Mouse (Mus musculus) limb, embryonic 14.5 days (tissue): ENCODE data around the gene Gm8094. TPM values are rescaled to one million over a fixed set of nuclear protein-coding genes. Genes with fewer than 3 reads are reported as not detected.

Experiments used
- polyA plus RNA-seq, 2 experiments: library from polyadenylated mRNA; depleted of rRNA in 1 of 2; stranded (reverse) in 1 of 2; unstranded in 1 of 2; fragments of >200 nt; fragmentation: Nextera tagmentation in 1 of 2; extraction: Ambion mirVana in 1 of 2; gene quantifications; 2 replicates each; pipeline versions ENCODE4 v1.2.1 to v1.2.3; 2012 to 2014

The Gm8094 gene
- polyA plus RNA-seq, 2 experiments, result not detected

Other genes starting within 250 kb of the Gm8094 start
- gene Gm21977, start 223.2 kb downstream of the Gm8094 start, polyA plus RNA-seq (2012; rRNA removed), result not detected in 2 replicates
- not detected in 2 replicates for gene Gm21977, start 223.2 kb downstream of the Gm8094 start, polyA plus RNA-seq (2014; fragmentation: Nextera tagmentation; extraction: Ambion mirVana)
- not detected in 2 replicates for gene Gm8082, start 83.0 kb downstream of the Gm8094 start, polyA plus RNA-seq (2012; rRNA removed)
- gene Gm8082, start 83.0 kb downstream of the Gm8094 start, polyA plus RNA-seq (2014; fragmentation: Nextera tagmentation; extraction: Ambion mirVana), result not detected in 2 replicates
- gene Gm10376, start 61.0 kb downstream of the Gm8094 start, polyA plus RNA-seq (2012; rRNA removed), result not detected in 2 replicates
- gene Gm10376, start 61.0 kb downstream of the Gm8094 start, polyA plus RNA-seq (2014; fragmentation: Nextera tagmentation; extraction: Ambion mirVana), result not detected in 2 replicates
- not detected in 2 replicates for gene Gm8104, start 24.0 kb upstream of the Gm8094 start, polyA plus RNA-seq (2012; rRNA removed)
- not detected in 2 replicates for gene Gm8104, start 24.0 kb upstream of the Gm8094 start, polyA plus RNA-seq (2014; fragmentation: Nextera tagmentation; extraction: Ambion mirVana)
- not detected in 2 replicates for gene Gm7233, start 103.2 kb upstream of the Gm8094 start, polyA plus RNA-seq (2012; rRNA removed)
- gene Gm7233, start 103.2 kb upstream of the Gm8094 start, polyA plus RNA-seq (2014; fragmentation: Nextera tagmentation; extraction: Ambion mirVana), result not detected in 2 replicates
- not detected in 2 replicates for gene Gm8122, start 158.7 kb upstream of the Gm8094 start, polyA plus RNA-seq (2012; rRNA removed)
- gene Gm8122, start 158.7 kb upstream of the Gm8094 start, polyA plus RNA-seq (2014; fragmentation: Nextera tagmentation; extraction: Ambion mirVana), result not detected in 2 replicates
- not detected in 2 replicates for gene Gm8126, start 182.0 kb upstream of the Gm8094 start, polyA plus RNA-seq (2012; rRNA removed)
- not detected in 2 replicates for gene Gm8126, start 182.0 kb upstream of the Gm8094 start, polyA plus RNA-seq (2014; fragmentation: Nextera tagmentation; extraction: Ambion mirVana)
- gene Gm9732, start 198.4 kb upstream of the Gm8094 start, polyA plus RNA-seq (2012; rRNA removed), result not detected in 2 replicates
- not detected in 2 replicates for gene Gm9732, start 198.4 kb upstream of the Gm8094 start, polyA plus RNA-seq (2014; fragmentation: Nextera tagmentation; extraction: Ambion mirVana)
- gene Gm8127, start 217.2 kb upstream of the Gm8094 start, polyA plus RNA-seq (2012; rRNA removed), result not detected in 2 replicates
- not detected in 2 replicates for gene Gm8127, start 217.2 kb upstream of the Gm8094 start, polyA plus RNA-seq (2014; fragmentation: Nextera tagmentation; extraction: Ambion mirVana)